ENCODE assay signal across 14 mouse cellular contexts in genomic region chr8:88793324-88793722, GRCm38 (mm10).
DNase-seq lines count a peak whose midpoint lies in the region; ATAC-seq lines count a peak whose summit lies in the region.
"Had no signal": no experiment of that assay in that cellular context is flagged by ENCODE, and none has a peak within 500 bp of the region (broad histone marks: within the 10 kb centered on the region; RNA-seq: fewer than 3 reads in every experiment).

No protein-coding gene starts in this region.

- H3K9ac ChIP-seq in forebrain, embryonic 14.5 days (ENCODE audit: low read length), result no peak overlapping the region
- H3K9ac ChIP-seq in midbrain, embryonic 14.5 days (replicated peaks; ENCODE audit: low read length), result no peak overlapping the region
- H3K9ac ChIP-seq: lung, embryonic 14.5 days had no signal

- peak; percentile 42 for DNase-seq in heart, embryonic 10.5 days (ENCODE audit: low spot score)
- no peak for DNase-seq in heart, postnatal 14 days
- peak; percentile 56 for DNase-seq in Muller cell, postnatal 12 days (ENCODE audit: inconsistent ontology term)
- DNase-seq in forebrain, embryonic 14.5 days (ENCODE audit: low spot score), result peak; percentile 14
- no peak for DNase-seq in midbrain, embryonic 14.5 days
- DNase-seq in kidney, adult 8-10 months, result no peak
- DNase-seq in adrenal gland, postnatal 14 days, result no peak
- no peak for DNase-seq in layer of hippocampus, adult 8-10 months (ENCODE audit: low spot score in 2 of 2)
- DNase-seq: heart, adult 2 months; kidney, postnatal 4 days had no signal

- 85% methylated on average over 9 of the region's 9 CpGs for WGBS in heart, embryonic 10.5 days
- WGBS in forebrain, embryonic 14.5 days, result 60% methylated on average over 9 of the region's 9 CpGs
- 65% methylated on average over 9 of the region's 9 CpGs for WGBS in midbrain, embryonic 14.5 days

- H3K27ac ChIP-seq in heart, embryonic 10.5 days, result no peak overlapping the region
- H3K27ac ChIP-seq in forebrain, embryonic 14.5 days (ENCODE audit: low read depth, low read length), result 0 out of 2 replicates have a peak overlapping the region, but pooled peaks have one; percentile 14
- peak overlapping the region; percentile 6; the same call in 1 of the 2 replicates for H3K27ac ChIP-seq in midbrain, embryonic 14.5 days (replicated peaks; ENCODE audit: low read depth, low read length)
- H3K27ac ChIP-seq: heart, adult 2 months had no signal

- ATAC-seq in forebrain, embryonic 14.5 days, result peak; percentile 41
- 0 out of 2 replicates have a peak, but pooled peaks have one; percentile 7 for ATAC-seq in midbrain, embryonic 14.5 days (ENCODE audit: low FRiP score, low TSS enrichment)
- ATAC-seq: intestine, embryonic 16.5 days had no signal

- peak overlapping the region; percentile 41 for H3K4me2 ChIP-seq in forebrain, embryonic 14.5 days (ENCODE audit: low read length)
- H3K4me2 ChIP-seq in midbrain, embryonic 14.5 days (ENCODE audit: low read length), result peak overlapping the region; percentile 34
- H3K4me2 ChIP-seq: lung, embryonic 14.5 days had no signal

- H3K27me3 ChIP-seq in heart, embryonic 10.5 days (ENCODE audit: insufficient read depth, poor library complexity, severe bottlenecking), result peaks cover 7% of the 10 kb centered on the region; the same call in 1 of the 2 replicates
- H3K27me3 ChIP-seq in forebrain, embryonic 14.5 days (replicated peaks; ENCODE audit: control insufficient read depth, insufficient read depth, low read length), result no peaks in the 10 kb centered on the region
- no peaks in the 10 kb centered on the region for H3K27me3 ChIP-seq in midbrain, embryonic 14.5 days (ENCODE audit: control insufficient read depth, insufficient read depth, low read length)
- H3K27me3 ChIP-seq: CH12.LX, Patski had no signal

- H3K36me3 ChIP-seq in heart, embryonic 10.5 days, result no peaks in the 10 kb centered on the region
- H3K36me3 ChIP-seq in forebrain, embryonic 14.5 days (ENCODE audit: control insufficient read depth, insufficient read depth, low read length), result no peaks in the 10 kb centered on the region
- H3K36me3 ChIP-seq in midbrain, embryonic 14.5 days (ENCODE audit: control insufficient read depth, insufficient read depth, low read length), result no peaks in the 10 kb centered on the region

- H3K9me3 ChIP-seq in heart, embryonic 10.5 days, result no peaks in the 10 kb centered on the region
- H3K9me3 ChIP-seq in forebrain, embryonic 14.5 days (replicated peaks; ENCODE audit: control insufficient read depth, low read length), result no peaks in the 10 kb centered on the region
- H3K9me3 ChIP-seq in midbrain, embryonic 14.5 days (ENCODE audit: control insufficient read depth, low read length), result no peaks in the 10 kb centered on the region

- no peaks in the 10 kb centered on the region for H3K4me1 ChIP-seq in heart, embryonic 10.5 days
- peaks cover 14% of the 10 kb centered on the region for H3K4me1 ChIP-seq in forebrain, embryonic 14.5 days (ENCODE audit: control insufficient read depth, insufficient read depth, low read length)
- peaks cover 18% of the 10 kb centered on the region for H3K4me1 ChIP-seq in midbrain, embryonic 14.5 days (ENCODE audit: control insufficient read depth, insufficient read depth, low read length)

- no peak overlapping the region for H3K4me3 ChIP-seq in heart, embryonic 10.5 days
- H3K4me3 ChIP-seq in forebrain, embryonic 14.5 days (ENCODE audit: low read depth, low read length), result no peak overlapping the region
- no peak overlapping the region for H3K4me3 ChIP-seq in midbrain, embryonic 14.5 days (replicated peaks; ENCODE audit: low read depth, low read length)
- H3K4me3 ChIP-seq: heart, adult 2 months had no signal

- intact Hi-C loops in heart, postnatal 14 days (cut with DNase I), result no loop called here

Comparison
In these comparisons a context has a peak if more than half of its experiments do, and no peak if none do; other contexts are left out.
1. DNase-seq: peak in heart, embryonic 10.5 days (single experiment), Muller cell, postnatal 12 days (single experiment) and forebrain, embryonic 14.5 days (single experiment); none in heart, postnatal 14 days (0 of 2), midbrain, embryonic 14.5 days (single experiment), kidney, adult 8-10 months (0 of 2), adrenal gland, postnatal 14 days (single experiment) and layer of hippocampus, adult 8-10 months (0 of 2).